Mouse (Mus musculus) heart, postnatal 0 days (tissue): ENCODE data around the gene Tep1. TPM values are rescaled to one million over a fixed set of nuclear protein-coding genes. Genes with fewer than 3 reads are reported as not detected.

ENCODE experiments used
- ATAC-seq: fragments of 200-750 bp; cut with Nextera tagmentation; 2 replicates; pipeline ENCODE4 v1.8.0; 2017; ENCODE audit warnings: low read depth, moderate number of reproducible peaks, moderate library complexity; ENCODE audit not compliant: insufficient read depth
- DNase-seq: peaks from one replicate; pipeline ENCODE4 v3.0.0-alpha.2; 2016; ENCODE audit warnings: low spot score
- H3K27ac ChIP-seq: fragments of 300-500 bp; sonication (generic); 2 replicates; pipeline ENCODE4 v1.5.1; 2014; ENCODE audit warnings: low read depth, mild to moderate bottlenecking
- H3K27me3 ChIP-seq: fragments of 300-500 bp; sonication (generic); 2 replicates; pipeline ENCODE4 v1.6.1; 2014; ENCODE audit warnings: low read length, mixed read lengths; ENCODE audit not compliant: control insufficient read depth, insufficient read depth
- H3K36me3 ChIP-seq: fragments of 300-500 bp; sonication (generic); replicated peaks from 2 replicates; pipeline ENCODE4 v1.6.1; 2014; ENCODE audit warnings: low read length, mixed read lengths; ENCODE audit not compliant: control insufficient read depth, insufficient read depth
- H3K4me1 ChIP-seq: fragments of 300-500 bp; sonication (generic); 2 replicates; pipeline ENCODE4 v1.6.1; 2014; ENCODE audit warnings: antibody characterized with exemption; ENCODE audit not compliant: control insufficient read depth, insufficient read depth
- H3K4me2 ChIP-seq: fragments of 300-500 bp; sonication (generic); 2 replicates; pipeline ENCODE4 v1.6.1; 2014; ENCODE audit warnings: low read depth, mild to moderate bottlenecking, low read length, moderate library complexity
- H3K4me3 ChIP-seq: fragments of 300-500 bp; sonication (generic); 2 replicates; pipeline ENCODE4 v1.5.1; 2014; ENCODE audit warnings: low read depth, low read length
- H3K9ac ChIP-seq: fragments of 300-500 bp; sonication (generic); replicated peaks from 2 replicates; pipeline ENCODE4 v1.6.1; 2014; ENCODE audit warnings: low read depth, low read length, mixed read lengths
- H3K9me3 ChIP-seq: fragments of 300-500 bp; sonication (generic); replicated peaks from 2 replicates; pipeline ENCODE4 v1.6.1; 2016; ENCODE audit warnings: low read length; ENCODE audit not compliant: control insufficient read depth
- CTCF ChIP-seq: IDR thresholded peaks from 2 replicates; pipeline ENCODE4 v1.5.1; 2016; ENCODE audit warnings: antibody characterized with exemption, control low read depth, low read depth
- EP300 ChIP-seq: IDR thresholded peaks from 2 replicates; pipeline ENCODE4 v1.6.1; 2016; ENCODE audit warnings: antibody characterized with exemption, low read depth
- WGBS: fragments of 180-500 bp; shearing (Covaris S2); extraction: QIAGEN DNeasy Blood & Tissue Kit; methylation state at CpG from one replicate; pipeline ENCODE4 v1.1.7; 2014; 5-methylcytosine and 5-hydroxymethylcytosine counted together
- polyA plus RNA-seq: library from polyadenylated mRNA; unstranded; fragments of >200 nt; fragmentation: Nextera tagmentation; extraction: Ambion mirVana; gene quantifications from 2 replicates; pipeline ENCODE4 v1.2.1, GENCODE M21; 2015
- total RNA-seq: library from RNA; depleted of rRNA; stranded (reverse); fragments of >200 nt; gene quantifications from 2 replicates; pipeline ENCODE4 v1.2.3, GENCODE M21; 2014; ENCODE audit warnings: low replicate concordance

Gene Tep1
- total and polyA plus RNA-seq, 2 experiments from 2014 or later, result 4.7 to 29.3 TPM

- DNase-seq (no peak), ATAC-seq (no peak)
- no peak overlapping the region for H3K27ac ChIP-seq
- no peak overlapping the region for H3K4me2 ChIP-seq
- H3K9ac ChIP-seq, result no peak overlapping the region
- H3K27me3 ChIP-seq, result no peaks in the 10 kb centered on the region
- no peak overlapping the region for H3K4me3 ChIP-seq
- no peaks in the 10 kb centered on the region for H3K9me3 ChIP-seq
- TF ChIP-seq CTCF (no peak), EP300 (no peak)
- no peaks in the 10 kb centered on the region for H3K4me1 ChIP-seq
- peaks cover 54% of the 10 kb centered on the region for H3K36me3 ChIP-seq
- 72% methylated on average over 10 of the region's 10 CpGs for WGBS
Measured at GRCm38 (mm10) chr14:50833964-50834363, 36.4 kb downstream of the Tep1 start.

DNA sequence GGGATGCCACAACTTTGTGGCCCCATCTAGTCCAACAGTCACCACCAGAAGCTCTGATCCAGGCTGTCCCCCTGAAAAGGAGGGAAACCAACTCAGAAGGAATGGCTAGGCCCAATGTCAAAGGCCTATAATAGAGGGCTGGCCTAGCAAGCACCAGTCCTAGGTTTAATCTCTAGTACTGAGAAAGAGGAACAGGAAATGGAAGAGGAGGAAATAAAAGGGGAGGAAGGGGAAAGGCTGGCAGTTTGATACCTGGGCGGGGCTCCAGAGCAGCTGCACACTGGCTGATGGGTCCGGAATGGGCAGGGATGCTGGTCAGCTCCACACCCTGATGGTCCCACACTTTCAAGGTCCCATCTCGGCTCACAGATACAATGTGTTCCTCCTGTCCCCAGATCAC, 40.5 kb downstream of the Tep1 start:
- 86% methylated on average over 3 of the region's 3 CpGs for WGBS
- Histone ChIP-seq H3K9me3 (no peaks in the 10 kb centered on the region), H3K9ac (no peak overlapping the region), H3K4me1 (no peaks in the 10 kb centered on the region), H3K4me2 (no peak overlapping the region), H3K36me3 (peaks cover 47% of the 10 kb centered on the region), H3K4me3 (no peak overlapping the region), H3K27me3 (no peaks in the 10 kb centered on the region), H3K27ac (no peak overlapping the region)
- ATAC-seq, result no peak
- TF ChIP-seq EP300, result no peak
- no peak for TF ChIP-seq CTCF
- no peak for DNase-seq

GRCm38 (mm10) chr14:50826579-50826978, 43.8 kb downstream of the Tep1 start:
- H3K9ac ChIP-seq, result no peak overlapping the region
- H3K36me3 ChIP-seq, result peaks cover 64% of the 10 kb centered on the region
- H3K9me3 ChIP-seq, result no peaks in the 10 kb centered on the region
- no peaks in the 10 kb centered on the region for H3K4me1 ChIP-seq
- no peak overlapping the region for H3K27ac ChIP-seq
- H3K27me3 ChIP-seq, result no peaks in the 10 kb centered on the region
- no peak for DNase-seq
- TF ChIP-seq EP300 (no peak), CTCF (no peak)
- WGBS, result 91% methylated on average over 4 of the region's 4 CpGs
- ATAC-seq, result no peak
- no peak overlapping the region for H3K4me3 ChIP-seq
- H3K4me2 ChIP-seq, result no peak overlapping the region

- no peak overlapping the region for H3K9ac ChIP-seq
- TF ChIP-seq CTCF (no peak), EP300 (no peak)
- DNase-seq, result no peak
- H3K9me3 ChIP-seq, result no peaks in the 10 kb centered on the region
- H3K4me2 ChIP-seq, result no peak overlapping the region
- H3K4me3 ChIP-seq, result no peak overlapping the region
- peaks cover 65% of the 10 kb centered on the region for H3K36me3 ChIP-seq
- H3K27ac ChIP-seq, result no peak overlapping the region
- H3K4me1 ChIP-seq, result no peaks in the 10 kb centered on the region
- 81% methylated on average over 9 of the region's 9 CpGs for WGBS
- no peaks in the 10 kb centered on the region for H3K27me3 ChIP-seq
- no peak for ATAC-seq
Measured at GRCm38 (mm10) chr14:50824219-50824618, 46.1 kb downstream of the Tep1 start.

GRCm38 (mm10) chr14:50823240-50823639, 47.1 kb downstream of the Tep1 start:
- DNase-seq, result no peak
- H3K27me3 ChIP-seq, result no peaks in the 10 kb centered on the region
- H3K9ac ChIP-seq, result no peak overlapping the region
- H3K4me2 ChIP-seq, result no peak overlapping the region
- no peak overlapping the region for H3K4me3 ChIP-seq
- TF ChIP-seq EP300 (no peak), CTCF (no peak)
- 71% methylated on average over 2 of the region's 2 CpGs for WGBS
- H3K4me1 ChIP-seq, result no peaks in the 10 kb centered on the region
- no peaks in the 10 kb centered on the region for H3K9me3 ChIP-seq
- ATAC-seq, result no peak
- H3K36me3 ChIP-seq, result peaks cover 67% of the 10 kb centered on the region
- no peak overlapping the region for H3K27ac ChIP-seq

DNA sequence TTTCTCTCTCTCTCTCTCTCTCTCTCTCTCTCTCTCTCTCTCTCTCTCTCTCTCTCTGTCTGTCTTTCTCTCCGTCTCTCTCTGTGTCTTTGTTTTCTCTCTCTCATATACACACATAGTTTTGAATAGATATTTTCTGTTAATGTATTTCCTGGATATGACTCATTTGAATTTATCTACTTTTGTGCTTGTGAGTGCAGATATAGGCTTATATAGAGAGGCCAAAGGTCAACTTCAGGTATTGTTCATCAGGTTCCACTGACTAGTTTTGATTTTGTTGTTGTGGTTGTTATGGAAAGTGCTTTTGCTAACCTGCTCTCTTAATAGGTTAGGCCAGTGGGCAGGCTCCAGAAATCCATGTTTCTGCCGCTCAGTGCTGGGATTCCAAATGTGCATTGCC, 57.3 kb downstream of the Tep1 start:
- Histone ChIP-seq H3K4me3 (no peak overlapping the region), H3K4me1 (peaks cover 5% of the 10 kb centered on the region; the same call in 1 of the 2 replicates), H3K4me2 (no peak overlapping the region), H3K27ac (no peak overlapping the region), H3K27me3 (no peaks in the 10 kb centered on the region), H3K9me3 (no peaks in the 10 kb centered on the region), H3K36me3 (peaks cover 61% of the 10 kb centered on the region), H3K9ac (no peak overlapping the region)
- ATAC-seq, result no peak
- no peak for DNase-seq
- 88% methylated on average over 2 of the region's 2 CpGs for WGBS
- no peak for TF ChIP-seq EP300
